Mouse (Mus musculus) 416B (cell line): ENCODE data around the gene Hoxb3.
A peak's percentile ranks its signal among the peaks of the same experiment; 100 is the strongest.

ENCODE experiments used
- DNase-seq: peaks from one replicate; pipeline ENCODE4 v3.0.0; 2011; ENCODE audit warnings: low read depth

Gene Hoxb3

GRCm38 (mm10) chr11:96288455-96289221 lies 34.5 kb upstream of the Hoxb3 start:
- no peak for DNase-seq

GRCm38 (mm10) chr11:96289293-96289692 lies 33.8 kb upstream of the Hoxb3 start:
- no peak for DNase-seq

GRCm38 (mm10) chr11:96289837-96290236 lies 33.3 kb upstream of the Hoxb3 start:
- DNase-seq: no peak

- DNase-seq: no peak
Observed at GRCm38 (mm10) chr11:96290705-96291355, 32.3 kb upstream of the Hoxb3 start.

GRCm38 (mm10) chr11:96291681-96292564 lies 31.2 kb upstream of the Hoxb3 start, which contains the start of gene Hoxb6:
Gene Hoxb6, plus strand, starts transcription at chr11:96292476.
- no peak for DNase-seq

- DNase-seq: no peak
Observed at GRCm38 (mm10) chr11:96292565-96293301, 30.4 kb upstream of the Hoxb3 start.

GRCm38 (mm10) chr11:96293302-96293921 lies 29.7 kb upstream of the Hoxb3 start:
- no peak for DNase-seq

GRCm38 (mm10) chr11:96294245-96295091 lies 28.7 kb upstream of the Hoxb3 start:
- DNase-seq: peak; percentile 69

GRCm38 (mm10) chr11:96295092-96295835 lies 27.9 kb upstream of the Hoxb3 start:
- DNase-seq: no peak

- DNase-seq: no peak
Observed at GRCm38 (mm10) chr11:96296997-96297396, 26.1 kb upstream of the Hoxb3 start.

- no peak for DNase-seq
Observed at GRCm38 (mm10) chr11:96297428-96297827, 25.7 kb upstream of the Hoxb3 start.

- no peak for DNase-seq
Observed at GRCm38 (mm10) chr11:96297968-96298635, 25.0 kb upstream of the Hoxb3 start.

- no peak for DNase-seq
Observed at GRCm38 (mm10) chr11:96298895-96299667, 24.0 kb upstream of the Hoxb3 start.

GRCm38 (mm10) chr11:96299781-96300180 lies 23.3 kb upstream of the Hoxb3 start:
- DNase-seq: no peak

- DNase-seq: no peak
Observed at GRCm38 (mm10) chr11:96300354-96301063, 22.6 kb upstream of the Hoxb3 start.

- DNase-seq: no peak
Observed at GRCm38 (mm10) chr11:96301064-96301431, 22.1 kb upstream of the Hoxb3 start.

- DNase-seq: no peak
Observed at GRCm38 (mm10) chr11:96301837-96302236, 21.3 kb upstream of the Hoxb3 start.
